Comparison of ENCODE assay signal across 30 mouse cellular contexts in genomic region chr5:67381690-67382089, GRCm38 (mm10). TPM values are rescaled to one million over a fixed set of nuclear protein-coding genes. Genes with fewer than 3 reads are reported as not detected.
A peak's percentile ranks its signal among the peaks of the same experiment; 100 is the strongest.
DNase-seq lines count a peak whose midpoint lies in the region; ATAC-seq lines count a peak whose summit lies in the region.
"Had no signal": no experiment of that assay in that cellular context is flagged by ENCODE, and none has a peak within 500 bp of the region (broad histone marks: within the 10 kb centered on the region; RNA-seq: fewer than 3 reads in every experiment).

No protein-coding gene starts in this region.

- H3K36me3 ChIP-seq in forebrain, embryonic 11.5 days (ENCODE audit: control insufficient read depth, insufficient read depth, low read length): no peaks in the 10 kb centered on the region
- no peaks in the 10 kb centered on the region for H3K36me3 ChIP-seq in forebrain, embryonic 15.5 days
- no peaks in the 10 kb centered on the region for H3K36me3 ChIP-seq in hindbrain, embryonic 11.5 days (ENCODE audit: control insufficient read depth, insufficient read depth, low read length)
- no peaks in the 10 kb centered on the region for H3K36me3 ChIP-seq in hindbrain, embryonic 16.5 days (ENCODE audit: control insufficient read depth, insufficient read depth, low read length)
- no peaks in the 10 kb centered on the region for H3K36me3 ChIP-seq in midbrain, embryonic 14.5 days (ENCODE audit: control insufficient read depth, insufficient read depth, low read length)
- no peaks in the 10 kb centered on the region for H3K36me3 ChIP-seq in midbrain, embryonic 15.5 days (replicated peaks)
- H3K36me3 ChIP-seq: G1E; liver, embryonic 12.5 days; neural tube, embryonic 12.5 days had no signal

- DNase-seq in forebrain, embryonic 11.5 days (ENCODE audit: low spot score): no peak
- DNase-seq in hindbrain, embryonic 11.5 days (ENCODE audit: low spot score): peak; percentile 40
- DNase-seq in midbrain, embryonic 14.5 days: peak; percentile 53
- DNase-seq in ovary, postnatal 36 days (ENCODE audit: low spot score): no peak
- DNase-seq: adrenal gland, postnatal 10 days; cerebellum, adult 11 months; cerebellum, adult 9-10 months; cerebellum, postnatal 36 days; gastrocnemius, adult 2 months; gastrocnemius, postnatal 36 days; heart, adult 18-20 months; heart, postnatal 36 days; kidney, adult 8-10 months; kidney, postnatal 10 days; layer of hippocampus, postnatal 36 days; left cerebral cortex, postnatal 4 days; liver, postnatal 0 days; lung, postnatal 4 days; spleen, adult 18-20 months; thymus, postnatal 14 days had no signal

- no peak overlapping the region for H3K27ac ChIP-seq in forebrain, embryonic 11.5 days (ENCODE audit: low read depth, low read length)
- H3K27ac ChIP-seq in forebrain, embryonic 15.5 days (replicated peaks): no peak overlapping the region
- no peak overlapping the region for H3K27ac ChIP-seq in hindbrain, embryonic 11.5 days (ENCODE audit: low read depth, low read length)
- no peak overlapping the region for H3K27ac ChIP-seq in hindbrain, embryonic 16.5 days (ENCODE audit: low read depth, low read length)
- no peak overlapping the region for H3K27ac ChIP-seq in midbrain, embryonic 14.5 days (replicated peaks; ENCODE audit: low read depth, low read length)
- no peak overlapping the region for H3K27ac ChIP-seq in midbrain, embryonic 15.5 days
- H3K27ac ChIP-seq: gastrocnemius, adult 2 months; liver, embryonic 12.5 days; neural tube, embryonic 12.5 days had no signal

- 83% methylated on average over 2 of the region's 2 CpGs for WGBS in forebrain, embryonic 11.5 days
- 37% methylated on average over 2 of the region's 2 CpGs for WGBS in forebrain, embryonic 15.5 days
- 59% methylated on average over 2 of the region's 2 CpGs for WGBS in hindbrain, embryonic 11.5 days
- 41% methylated on average over 2 of the region's 2 CpGs for WGBS in hindbrain, embryonic 16.5 days
- WGBS in midbrain, embryonic 14.5 days: 52% methylated on average over 2 of the region's 2 CpGs
- WGBS in midbrain, embryonic 15.5 days: 43% methylated on average over 2 of the region's 2 CpGs

- peak; percentile 56; the same call in 1 of the 2 replicates for ATAC-seq in forebrain, embryonic 11.5 days (replicated peaks; ENCODE audit: low FRiP score)
- ATAC-seq in forebrain, embryonic 15.5 days (replicated peaks): no peak
- ATAC-seq in hindbrain, embryonic 11.5 days (ENCODE audit: low FRiP score): peak; percentile 78
- ATAC-seq in hindbrain, embryonic 16.5 days: no peak
- peak; percentile 58; the same call in 1 of the 2 replicates for ATAC-seq in midbrain, embryonic 14.5 days (ENCODE audit: low FRiP score, low TSS enrichment)
- no peak for ATAC-seq in midbrain, embryonic 15.5 days (replicated peaks)
- ATAC-seq: intestine, embryonic 16.5 days; liver, embryonic 12.5 days; liver, postnatal 0 days had no signal

- H3K4me2 ChIP-seq in forebrain, embryonic 11.5 days (ENCODE audit: low read depth, low read length, severe bottlenecking): no peak overlapping the region
- H3K4me2 ChIP-seq in forebrain, embryonic 15.5 days (replicated peaks): no peak overlapping the region
- no peak overlapping the region for H3K4me2 ChIP-seq in hindbrain, embryonic 11.5 days (replicated peaks; ENCODE audit: low read depth, low read length)
- H3K4me2 ChIP-seq in hindbrain, embryonic 16.5 days (ENCODE audit: low read length): no peak overlapping the region
- H3K4me2 ChIP-seq in midbrain, embryonic 14.5 days (ENCODE audit: low read length): no peak overlapping the region
- no peak overlapping the region for H3K4me2 ChIP-seq in midbrain, embryonic 15.5 days
- H3K4me2 ChIP-seq: heart, embryonic 11.5 days; liver, embryonic 12.5 days; neural tube, embryonic 12.5 days had no signal

- H3K9ac ChIP-seq in forebrain, embryonic 11.5 days (ENCODE audit: low read length): no peak overlapping the region
- H3K9ac ChIP-seq in forebrain, embryonic 15.5 days (replicated peaks): no peak overlapping the region
- H3K9ac ChIP-seq in hindbrain, embryonic 11.5 days (ENCODE audit: low read depth, low read length): no peak overlapping the region
- no peak overlapping the region for H3K9ac ChIP-seq in hindbrain, embryonic 16.5 days (ENCODE audit: low read depth, low read length)
- no peak overlapping the region for H3K9ac ChIP-seq in midbrain, embryonic 14.5 days (replicated peaks; ENCODE audit: low read length)
- H3K9ac ChIP-seq in midbrain, embryonic 15.5 days: no peak overlapping the region
- H3K9ac ChIP-seq: liver, embryonic 12.5 days; liver, postnatal 0 days; neural tube, embryonic 12.5 days had no signal

- H3K9me3 ChIP-seq in forebrain, embryonic 11.5 days (ENCODE audit: control insufficient read depth, low read length): no peaks in the 10 kb centered on the region
- H3K9me3 ChIP-seq in forebrain, embryonic 15.5 days: no peaks in the 10 kb centered on the region
- no peaks in the 10 kb centered on the region for H3K9me3 ChIP-seq in hindbrain, embryonic 11.5 days (ENCODE audit: control insufficient read depth, low read length)
- H3K9me3 ChIP-seq in hindbrain, embryonic 16.5 days (ENCODE audit: control insufficient read depth, low read length): no peaks in the 10 kb centered on the region
- H3K9me3 ChIP-seq in midbrain, embryonic 14.5 days (ENCODE audit: control insufficient read depth, low read length): no peaks in the 10 kb centered on the region
- no peaks in the 10 kb centered on the region for H3K9me3 ChIP-seq in midbrain, embryonic 15.5 days
- H3K9me3 ChIP-seq: G1E; liver, embryonic 12.5 days; megakaryocyte, embryonic 14.5 days; neural tube, embryonic 12.5 days had no signal

- no peaks in the 10 kb centered on the region for H3K27me3 ChIP-seq in forebrain, embryonic 11.5 days (ENCODE audit: control insufficient read depth, insufficient read depth, low read length)
- H3K27me3 ChIP-seq in forebrain, embryonic 15.5 days: no peaks in the 10 kb centered on the region
- H3K27me3 ChIP-seq in hindbrain, embryonic 11.5 days (ENCODE audit: control insufficient read depth, insufficient read depth, low read length): no peaks in the 10 kb centered on the region
- no peaks in the 10 kb centered on the region for H3K27me3 ChIP-seq in hindbrain, embryonic 16.5 days (replicated peaks; ENCODE audit: control insufficient read depth, insufficient read depth, low read length)
- H3K27me3 ChIP-seq in midbrain, embryonic 14.5 days (ENCODE audit: control insufficient read depth, insufficient read depth, low read length): no peaks in the 10 kb centered on the region
- no peaks in the 10 kb centered on the region for H3K27me3 ChIP-seq in midbrain, embryonic 15.5 days (replicated peaks)
- H3K27me3 ChIP-seq: CH12.LX; liver, embryonic 12.5 days; neural tube, embryonic 12.5 days had no signal

- no peaks in the 10 kb centered on the region for H3K4me1 ChIP-seq in forebrain, embryonic 11.5 days (replicated peaks; ENCODE audit: control insufficient read depth, insufficient read depth, low read length)
- H3K4me1 ChIP-seq in forebrain, embryonic 15.5 days: no peaks in the 10 kb centered on the region
- no peaks in the 10 kb centered on the region for H3K4me1 ChIP-seq in hindbrain, embryonic 11.5 days (replicated peaks; ENCODE audit: control insufficient read depth, insufficient read depth, low read length)
- H3K4me1 ChIP-seq in hindbrain, embryonic 16.5 days (ENCODE audit: control insufficient read depth, insufficient read depth, low read depth, low read length): no peaks in the 10 kb centered on the region
- H3K4me1 ChIP-seq in midbrain, embryonic 14.5 days (ENCODE audit: control insufficient read depth, insufficient read depth, low read length): no peaks in the 10 kb centered on the region
- no peaks in the 10 kb centered on the region for H3K4me1 ChIP-seq in midbrain, embryonic 15.5 days
- H3K4me1 ChIP-seq: liver, embryonic 12.5 days; neural tube, embryonic 12.5 days had no signal

- no peak overlapping the region for H3K4me3 ChIP-seq in forebrain, embryonic 11.5 days (ENCODE audit: low read depth, low read length)
- H3K4me3 ChIP-seq in forebrain, embryonic 15.5 days: no peak overlapping the region
- H3K4me3 ChIP-seq in hindbrain, embryonic 11.5 days (ENCODE audit: low read depth, low read length): no peak overlapping the region
- H3K4me3 ChIP-seq in hindbrain, embryonic 16.5 days (ENCODE audit: low read length): no peak overlapping the region
- H3K4me3 ChIP-seq in midbrain, embryonic 14.5 days (replicated peaks; ENCODE audit: low read depth, low read length): no peak overlapping the region
- H3K4me3 ChIP-seq in midbrain, embryonic 15.5 days: no peak overlapping the region
- H3K4me3 ChIP-seq: gastrocnemius, adult 2 months; liver, embryonic 12.5 days; megakaryocyte, embryonic 14.5 days; neural tube, embryonic 12.5 days had no signal

RNA-seq across cellular contexts. Expression of gene Bend4, which starts 46.4 kb away (rescaled TPM):
- polyA plus RNA-seq in forebrain, embryonic 11.5 days (2014; fragmentation: Nextera tagmentation; extraction: Ambion mirVana): 10.7 and 11.6 TPM in 2 replicates
- 7.4 and 7.8 TPM in 2 replicates for polyA plus RNA-seq in forebrain, embryonic 15.5 days (2015; fragmentation: Nextera tagmentation; extraction: Ambion mirVana)
- 11.0 and 13.5 TPM in 2 replicates for polyA plus RNA-seq in hindbrain, embryonic 11.5 days (2014; fragmentation: Nextera tagmentation; extraction: Ambion mirVana)
- polyA plus RNA-seq in hindbrain, embryonic 16.5 days (2015; fragmentation: Nextera tagmentation; extraction: Ambion mirVana): 11.4 and 12.4 TPM in 2 replicates
- 15.4 and 15.6 TPM in 2 replicates for polyA plus RNA-seq in midbrain, embryonic 14.5 days (2014; fragmentation: Nextera tagmentation; extraction: Ambion mirVana)
- polyA plus RNA-seq in midbrain, embryonic 15.5 days (2015; fragmentation: Nextera tagmentation; extraction: Ambion mirVana): 13.2 and 13.7 TPM in 2 replicates

Comparison
In these comparisons a context has a peak if more than half of its experiments do, and no peak if none do; other contexts are left out.
1. ATAC-seq: peak in forebrain, embryonic 11.5 days (single experiment), hindbrain, embryonic 11.5 days (single experiment) and midbrain, embryonic 14.5 days (single experiment); none in forebrain, embryonic 15.5 days (single experiment), hindbrain, embryonic 16.5 days (single experiment) and midbrain, embryonic 15.5 days (single experiment).
2. DNase-seq: peak in hindbrain, embryonic 11.5 days (single experiment) and midbrain, embryonic 14.5 days (single experiment); none in forebrain, embryonic 11.5 days (single experiment) and ovary, postnatal 36 days (single experiment).